Mouse (Mus musculus): ENCODE results near the gene Slc25a35. TPM values are rescaled to one million over a fixed set of nuclear protein-coding genes. Genes with fewer than 3 reads are reported as not detected.
"Not testable (repeated sequence)": the region's sequence is repeated elsewhere in the genome, so short reads cannot be mapped to it uniquely, and the experiment has no call there.

Slc25a35 gene
- total RNA-seq, 2 experiments from 2014 or later, result 28.8 to 36.4 TPM

GRCm38 (mm10) chr11:68961596-68961995 is 6.3 kb upstream of the Slc25a35 start:
- no peak for DNase-seq

GRCm38 (mm10) chr11:68962159-68962558 is 5.8 kb upstream of the Slc25a35 start:
- not testable (repeated sequence) for DNase-seq

GRCm38 (mm10) chr11:68963405-68963804 is 4.5 kb upstream of the Slc25a35 start:
- no peak for DNase-seq

GRCm38 (mm10) chr11:68965050-68965449 is 2.9 kb upstream of the Slc25a35 start:
- no peak for DNase-seq

- DNase-seq, result peak; percentile 36 to 66
These were observed 2.1 kb upstream of the Slc25a35 start for GRCm38 (mm10) chr11:68965845-68966244.

GRCm38 (mm10) chr11:68966554-68966953 is 1.4 kb upstream of the Slc25a35 start:
- no peak for DNase-seq

DNA sequence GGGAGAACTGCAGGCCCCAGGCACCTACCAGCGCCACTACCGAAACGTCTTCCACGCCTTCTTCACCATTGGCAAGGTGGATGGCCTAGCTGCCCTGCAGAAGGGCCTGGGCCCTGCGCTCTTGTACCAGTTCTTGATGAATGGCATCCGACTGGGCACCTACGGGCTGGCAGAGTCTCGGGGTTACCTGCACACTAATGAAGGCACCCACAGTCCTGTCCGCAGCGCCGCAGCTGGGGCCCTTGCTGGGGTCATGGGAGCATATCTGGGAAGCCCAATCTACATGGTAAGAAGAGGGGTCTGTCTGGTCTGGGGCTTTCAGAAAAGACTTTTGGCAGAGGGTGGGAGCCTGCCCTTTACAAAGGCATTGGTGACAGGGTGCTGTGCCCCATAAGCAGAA is 821 bp downstream of the Slc25a35 start:
- no peak for DNase-seq

DNA sequence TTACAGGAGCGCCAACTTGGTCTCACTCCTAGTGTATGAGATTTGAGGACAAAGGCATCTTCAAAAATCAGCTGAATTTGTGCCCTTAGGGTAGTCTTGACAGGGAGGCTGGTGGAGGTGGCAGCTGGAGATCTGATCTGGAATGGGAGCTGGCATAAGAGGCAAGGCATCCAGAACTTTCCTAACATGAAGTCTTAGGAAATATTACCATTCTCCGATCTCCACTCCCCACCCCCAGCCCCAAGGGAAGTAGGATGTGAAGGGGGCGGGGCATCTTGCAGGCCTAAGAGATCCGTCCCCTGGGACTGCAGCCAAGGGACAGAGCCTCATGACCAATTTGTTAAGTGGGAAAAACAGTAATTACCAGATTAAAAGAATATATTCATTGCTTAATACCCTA is 2.3 kb downstream of the Slc25a35 start:
- peak; percentile 32 to 77 for DNase-seq

DNA sequence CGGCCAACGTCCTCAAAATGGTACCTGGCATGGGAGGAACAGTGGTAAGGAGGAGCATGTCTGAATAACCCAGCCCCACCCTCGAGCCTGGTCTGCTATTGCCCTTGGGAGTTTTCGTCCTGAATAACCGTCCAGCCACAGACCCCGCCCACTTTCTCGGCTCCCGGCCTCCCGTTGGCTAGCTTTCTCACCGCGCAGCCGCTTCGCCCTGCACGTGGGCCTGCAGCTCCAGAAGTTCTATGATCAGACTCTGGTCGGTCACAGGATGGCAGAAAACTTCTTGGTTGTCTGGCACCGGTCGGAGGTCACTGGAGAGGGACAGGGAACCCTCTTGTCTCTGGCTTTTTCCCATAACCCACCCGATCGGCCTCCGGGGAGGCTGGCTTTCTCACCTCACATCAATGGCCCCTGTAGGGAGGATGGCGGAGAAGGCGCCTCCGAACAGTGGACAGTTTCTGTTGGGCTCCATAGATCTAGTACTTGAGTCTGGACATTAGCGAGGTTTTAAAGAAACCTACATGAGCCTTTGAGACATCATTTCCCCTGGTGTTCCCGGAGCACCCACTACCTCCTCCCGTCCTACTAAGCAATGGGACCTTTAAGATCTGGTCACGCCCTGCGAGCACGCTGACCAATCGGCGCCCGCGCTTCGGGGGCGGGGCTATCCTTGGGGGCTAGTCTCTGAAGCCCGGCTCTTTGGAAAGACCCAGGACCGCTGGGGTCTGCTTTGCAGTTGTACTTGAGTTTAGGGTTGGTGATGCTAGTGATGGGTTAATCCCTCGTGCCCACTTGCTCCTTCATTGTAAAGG is 5.5 kb downstream of the Slc25a35 start:
- peak; percentile 93 to 95 for DNase-seq

DNA sequence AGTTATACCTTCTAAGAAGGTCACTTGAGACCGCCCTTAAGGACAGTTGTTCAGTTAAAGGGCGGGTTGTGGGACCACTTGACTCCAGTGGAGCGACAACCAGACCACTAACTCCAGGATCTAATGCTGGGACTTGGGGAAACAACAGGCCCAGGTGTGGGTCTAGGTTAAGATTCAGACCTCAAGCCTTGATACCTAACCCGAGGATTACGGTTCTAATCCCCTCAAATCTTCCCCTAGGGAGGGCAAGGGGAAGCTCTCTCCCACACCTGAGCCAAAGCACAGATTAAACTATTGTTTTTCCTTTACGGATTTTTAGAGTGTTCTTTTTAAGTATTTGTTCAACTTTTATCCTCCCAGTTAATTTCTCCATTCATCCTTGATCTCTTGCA is 6.1 kb downstream of the Slc25a35 start:
- no peak for DNase-seq

DNA sequence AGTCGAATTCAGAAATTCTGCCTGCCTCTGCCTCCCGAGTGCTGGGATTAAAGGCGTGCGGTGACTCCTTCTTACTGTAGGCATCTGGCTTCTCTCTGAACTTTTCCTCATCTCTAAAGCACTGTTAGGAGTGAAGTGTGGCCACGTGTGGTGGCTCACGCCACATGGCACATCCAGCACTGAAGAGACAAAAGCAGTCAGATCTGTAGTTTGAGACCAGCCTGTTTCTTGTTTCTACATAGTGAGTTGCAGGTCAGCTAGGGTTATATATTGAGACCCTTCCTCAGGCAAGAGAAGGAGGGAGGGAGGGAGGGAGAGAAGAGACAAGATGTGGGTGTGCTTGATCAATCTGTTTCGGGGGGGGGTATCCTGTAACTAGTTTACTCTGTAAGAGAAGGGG is 7.2 kb downstream of the Slc25a35 start, which contains the start of gene Rangrf:
TSS of gene Rangrf (minus strand) at position 101 of the 400 bp plus-strand sequence.
- DNase-seq, result no peak

DNA sequence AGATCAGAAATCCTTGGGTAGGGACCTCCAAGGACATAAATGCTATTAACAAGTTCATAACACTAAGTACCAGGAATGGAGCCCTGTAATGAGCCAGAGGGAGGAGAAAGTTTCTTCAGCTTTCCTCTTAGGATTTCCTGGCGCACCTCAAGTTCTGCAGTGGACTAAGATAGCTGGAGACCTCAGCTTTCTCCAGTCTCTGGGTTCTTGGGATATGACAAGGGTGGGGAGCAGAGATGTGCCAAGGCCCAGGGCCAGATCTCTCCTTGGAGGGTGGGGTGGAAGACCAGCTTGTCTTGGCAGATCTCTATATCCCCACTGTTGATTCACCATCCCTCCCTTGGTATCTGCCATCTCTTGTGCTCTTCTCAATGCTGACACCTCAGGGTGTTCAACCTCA is 7.7 kb downstream of the Slc25a35 start:
- DNase-seq, result no peak

- DNase-seq, result no peak
These were observed 11.4 kb downstream of the Slc25a35 start for GRCm38 (mm10) chr11:68979320-68979733.

- no peak for DNase-seq
These were observed 13.0 kb downstream of the Slc25a35 start for GRCm38 (mm10) chr11:68980919-68981318.

- DNase-seq, result peak; percentile 81 to 85
These were observed 14.9 kb downstream of the Slc25a35 start for GRCm38 (mm10) chr11:68982639-68983369.

DNA sequence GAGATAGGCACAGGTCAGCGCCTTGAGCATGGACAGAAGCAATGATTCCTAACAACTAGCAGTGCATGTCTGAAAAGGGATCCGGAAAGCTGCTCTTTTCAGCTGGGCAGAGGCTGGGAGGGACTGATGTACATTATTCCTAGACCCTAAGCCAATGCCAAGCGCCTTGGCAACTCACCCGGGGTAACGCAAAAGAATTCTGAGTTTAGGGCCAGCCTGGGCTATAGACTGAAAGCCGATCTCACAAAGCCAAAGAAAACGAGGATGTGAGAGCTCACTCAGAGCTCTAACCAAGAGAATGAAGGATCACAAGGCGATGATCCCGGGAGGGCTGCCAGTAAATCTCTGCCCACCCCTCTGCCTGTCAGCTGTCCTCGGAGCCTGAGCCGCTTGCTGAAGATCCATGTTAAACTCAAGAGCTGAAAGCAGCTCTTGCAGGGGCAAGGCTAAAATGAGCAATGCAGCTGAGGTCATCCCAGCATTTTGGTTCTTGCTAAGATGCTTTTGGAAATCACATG is 19.5 kb downstream of the Slc25a35 start:
- no peak for DNase-seq

GRCm38 (mm10) chr11:68988341-68988740 is 20.4 kb downstream of the Slc25a35 start:
- peak in 1 of 2 experiments; percentile 32 for DNase-seq

DNA sequence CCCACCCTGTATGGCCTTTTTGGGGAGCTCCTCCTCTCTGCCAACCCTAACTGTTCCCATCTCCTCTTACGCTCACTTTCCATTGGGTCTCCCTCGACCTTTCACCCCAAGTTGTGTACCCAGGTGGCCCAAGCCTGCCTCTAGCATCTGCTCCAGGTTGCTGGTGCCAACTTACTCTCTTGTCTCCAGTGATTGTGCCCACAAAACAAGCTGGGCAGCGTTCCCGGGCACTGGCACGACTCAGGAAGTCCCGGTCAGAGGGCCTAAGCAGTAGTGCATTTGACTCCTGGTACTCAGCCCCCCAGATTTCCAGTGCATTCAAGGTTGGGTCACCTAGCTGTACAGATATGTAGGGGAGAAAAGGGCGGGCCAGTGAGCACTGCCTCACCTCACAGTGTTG is 25.2 kb downstream of the Slc25a35 start:
- peak in 1 of 2 experiments; percentile 41 for DNase-seq

DNA sequence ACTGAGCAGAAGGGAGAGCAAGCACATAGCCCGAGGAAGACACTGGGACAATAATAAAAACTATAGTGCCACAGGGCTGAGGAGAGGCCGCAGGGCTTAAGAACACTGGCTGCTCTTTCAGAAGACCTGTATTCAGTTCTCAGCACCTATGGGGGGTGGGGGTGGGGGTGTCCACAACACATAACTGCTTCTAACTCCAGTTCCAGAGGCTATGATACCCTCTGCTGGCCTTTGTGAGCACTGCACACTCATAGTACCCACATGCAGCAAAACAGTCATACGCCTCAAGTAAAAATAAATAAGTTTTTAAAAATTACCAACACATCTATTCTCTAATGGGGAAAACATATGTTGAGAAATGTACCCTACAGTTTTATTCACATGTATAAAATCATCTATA is 26.4 kb downstream of the Slc25a35 start:
- no peak for DNase-seq

DNA sequence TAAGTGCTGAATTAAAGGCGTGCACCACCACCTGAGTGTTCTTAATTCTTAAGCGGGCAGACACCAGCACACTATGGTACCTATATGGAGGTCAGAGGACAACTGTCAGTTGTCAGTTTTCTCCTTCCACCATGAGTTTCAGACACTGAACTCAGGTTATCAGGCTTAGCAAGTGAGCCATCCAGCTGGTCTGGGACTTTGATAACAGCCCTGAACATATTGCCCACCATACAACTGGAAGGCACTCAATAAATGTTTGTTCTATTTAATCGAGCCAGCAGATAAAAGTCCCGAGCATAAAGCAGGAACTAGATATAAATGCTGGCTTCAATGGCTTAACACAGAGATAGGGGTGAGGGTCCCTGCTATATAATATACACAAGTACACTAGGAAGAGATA is 29.1 kb downstream of the Slc25a35 start:
- DNase-seq, result no peak

DNA sequence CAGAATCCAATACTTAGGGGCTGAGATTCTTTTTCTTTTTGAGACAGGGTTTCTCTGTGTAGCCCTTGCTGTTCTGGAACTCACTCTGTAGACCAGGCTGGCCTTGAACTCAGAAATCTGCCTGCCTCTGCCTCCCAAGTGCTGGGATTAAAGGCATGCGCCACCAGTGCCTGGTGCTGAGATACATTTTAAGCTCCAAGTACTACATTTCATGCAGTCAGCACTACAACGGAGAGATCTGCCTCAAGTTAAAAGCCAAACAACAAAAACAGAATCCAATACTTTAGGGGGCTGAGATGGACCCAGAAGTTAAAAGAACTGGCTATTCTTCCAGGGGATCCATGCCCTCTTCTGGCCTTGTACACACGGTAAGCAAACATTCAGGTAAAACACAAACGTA is 34.9 kb downstream of the Slc25a35 start:
- DNase-seq, result not testable (repeated sequence)

- peak; percentile 68 to 76 for DNase-seq
These were observed 35.7 kb downstream of the Slc25a35 start for GRCm38 (mm10) chr11:69003592-69003991.

GRCm38 (mm10) chr11:69005193-69005592 is 37.3 kb downstream of the Slc25a35 start:
- no peak for DNase-seq
